Mouse (Mus musculus) lung, postnatal 14 days (tissue): ENCODE results near the gene Stat1.
A peak's percentile ranks its signal among the peaks of the same experiment; 100 is the strongest.

Experiments used
- DNase-seq: peaks from one replicate; pipeline ENCODE4 v3.0.0; 2021

Gene Stat1

DNA sequence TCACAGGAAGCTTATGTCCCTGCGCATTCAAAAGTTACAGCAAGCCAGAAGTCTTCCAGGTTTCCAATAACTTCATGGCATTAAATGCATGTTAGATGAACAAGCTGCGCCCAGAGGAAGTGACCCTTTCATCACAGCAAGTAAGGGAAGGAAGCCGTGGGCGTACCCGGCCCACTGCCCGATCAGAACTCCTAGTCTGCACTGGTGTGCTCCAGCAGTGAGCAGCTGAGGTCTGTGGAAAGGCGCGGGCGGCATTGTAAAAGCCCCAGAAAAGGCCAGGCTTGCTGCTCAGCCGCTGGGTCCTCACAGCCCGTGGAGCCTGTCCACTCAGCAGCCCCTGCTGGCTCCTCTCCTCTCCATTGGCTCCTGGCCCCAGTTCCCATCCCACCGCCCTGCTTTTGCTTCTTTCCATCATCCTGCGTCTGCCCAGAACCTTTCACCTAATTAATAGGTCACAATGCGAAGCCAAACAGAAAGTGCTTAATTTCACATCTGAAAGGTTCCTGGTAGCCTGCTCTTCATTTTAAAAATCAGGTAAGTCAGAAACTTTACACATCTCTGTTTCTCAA lies 47.5 kb downstream of the Stat1 start:
- DNase-seq: peak; percentile 11

DNA sequence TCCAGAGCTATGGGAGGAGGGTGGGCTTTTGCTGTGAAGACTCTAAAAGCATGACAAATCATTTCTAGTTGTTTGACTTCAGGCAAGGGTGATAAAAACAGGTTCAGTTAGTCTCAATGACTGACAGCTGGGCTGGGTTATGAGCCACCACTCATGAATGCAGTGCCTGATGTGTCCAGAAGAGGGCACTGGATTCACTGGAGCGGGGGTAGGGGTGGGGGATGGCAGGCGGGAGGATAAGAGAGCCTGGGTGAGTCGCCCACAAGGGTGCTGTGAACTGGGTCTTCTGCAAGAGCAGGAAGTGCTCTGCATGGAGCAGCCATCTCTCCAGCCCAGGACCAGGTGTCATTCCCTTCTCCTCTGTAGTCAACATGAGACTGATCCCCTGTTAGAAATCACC lies 50.8 kb downstream of the Stat1 start:
- peak; percentile 25 for DNase-seq

DNA sequence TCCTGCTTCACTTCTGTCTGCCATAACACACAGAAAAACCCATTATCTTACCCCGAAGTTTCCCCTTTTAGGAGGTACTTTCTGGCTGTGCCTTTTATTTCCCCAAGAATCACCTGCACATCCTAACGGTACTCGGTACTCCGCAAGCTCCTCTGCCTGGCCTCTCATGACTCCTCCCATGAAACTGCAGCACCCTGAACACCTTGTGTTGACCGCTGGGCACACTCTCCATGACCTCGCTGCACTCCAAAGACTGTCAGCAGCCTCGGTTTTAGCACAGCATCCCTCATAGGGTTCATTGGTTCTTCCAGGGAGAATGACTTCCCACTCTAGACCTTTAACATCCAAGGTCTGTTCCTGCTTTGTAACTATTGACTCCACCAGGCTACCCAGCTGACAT lies 51.5 kb downstream of the Stat1 start:
- DNase-seq: no peak

DNA sequence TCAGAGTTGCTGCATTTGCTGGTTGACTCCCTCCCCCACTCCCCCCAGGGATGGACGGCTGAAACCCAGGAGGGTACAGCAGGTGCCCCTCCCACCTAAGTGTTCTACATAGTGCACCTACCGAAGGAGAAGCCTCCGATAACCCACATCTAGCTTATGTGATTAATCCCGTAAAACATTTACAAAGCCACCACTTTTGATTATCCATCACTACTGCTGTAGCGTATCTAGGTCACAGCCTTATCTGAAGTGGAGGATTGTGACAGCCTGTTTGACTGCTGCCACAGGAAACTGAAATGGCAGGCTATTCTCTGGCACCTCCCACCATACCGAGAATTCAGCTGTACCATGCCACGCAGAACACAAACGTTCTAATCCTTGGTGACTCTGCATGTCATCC lies 52.0 kb downstream of the Stat1 start:
- DNase-seq: no peak

DNA sequence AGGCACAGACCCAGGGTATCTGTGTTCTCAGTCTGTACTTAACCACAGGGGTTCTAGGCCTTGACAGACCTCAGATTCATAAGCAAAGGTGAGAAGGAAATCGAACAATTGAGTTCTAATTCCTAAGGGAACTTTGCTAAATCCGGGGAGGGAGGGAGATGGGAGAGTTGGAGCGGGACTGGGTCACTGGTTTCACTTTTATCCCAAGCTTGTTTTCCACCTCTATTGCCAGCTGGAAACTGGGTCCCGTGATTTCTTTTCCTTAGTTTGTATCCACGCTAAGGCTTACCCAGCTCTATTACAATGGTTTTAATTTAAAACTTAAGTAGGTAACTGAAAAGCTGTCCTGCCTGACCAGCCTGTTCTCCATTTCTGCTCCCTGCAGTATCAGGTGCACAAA lies 56.1 kb downstream of the Stat1 start:
- DNase-seq: no peak

DNA sequence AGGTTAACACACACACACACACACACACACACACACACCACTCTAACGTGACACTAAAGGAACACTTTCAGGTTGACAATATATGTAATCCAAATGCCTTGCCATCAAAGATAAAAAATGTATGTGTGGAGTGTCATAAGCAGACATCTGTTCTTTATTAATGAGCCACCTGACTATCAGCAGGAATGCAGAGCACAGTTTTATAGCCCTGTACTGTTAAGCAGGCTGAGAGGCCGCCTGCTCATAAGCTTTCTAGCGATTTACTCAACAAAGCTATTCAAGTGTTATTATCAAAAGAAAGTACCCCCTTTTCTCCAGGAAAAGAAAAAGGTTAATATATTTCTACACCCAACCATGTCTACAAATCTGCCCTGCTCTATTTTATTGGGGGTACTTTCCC lies 56.7 kb downstream of the Stat1 start:
- DNase-seq: no peak

DNA sequence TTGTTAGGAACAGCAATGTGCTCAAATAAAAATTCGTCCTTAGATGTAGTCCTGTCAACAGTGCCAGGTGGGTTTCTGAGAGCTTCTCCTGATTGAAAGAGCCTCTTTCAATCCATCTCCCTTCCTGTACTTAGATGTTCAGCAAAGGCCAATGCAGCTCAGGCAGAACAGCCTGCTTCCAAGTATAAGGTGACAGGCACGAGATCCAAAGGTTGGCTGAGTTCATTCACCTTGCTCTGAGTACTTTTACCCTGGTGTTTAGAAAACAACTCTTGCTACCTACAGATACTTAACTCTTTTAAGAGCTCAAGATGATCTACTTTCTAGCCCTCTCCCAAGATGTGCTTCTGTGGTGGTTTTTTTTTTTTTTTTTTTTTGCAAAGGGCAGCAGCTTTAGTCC lies 57.8 kb downstream of the Stat1 start:
- no peak for DNase-seq

DNA sequence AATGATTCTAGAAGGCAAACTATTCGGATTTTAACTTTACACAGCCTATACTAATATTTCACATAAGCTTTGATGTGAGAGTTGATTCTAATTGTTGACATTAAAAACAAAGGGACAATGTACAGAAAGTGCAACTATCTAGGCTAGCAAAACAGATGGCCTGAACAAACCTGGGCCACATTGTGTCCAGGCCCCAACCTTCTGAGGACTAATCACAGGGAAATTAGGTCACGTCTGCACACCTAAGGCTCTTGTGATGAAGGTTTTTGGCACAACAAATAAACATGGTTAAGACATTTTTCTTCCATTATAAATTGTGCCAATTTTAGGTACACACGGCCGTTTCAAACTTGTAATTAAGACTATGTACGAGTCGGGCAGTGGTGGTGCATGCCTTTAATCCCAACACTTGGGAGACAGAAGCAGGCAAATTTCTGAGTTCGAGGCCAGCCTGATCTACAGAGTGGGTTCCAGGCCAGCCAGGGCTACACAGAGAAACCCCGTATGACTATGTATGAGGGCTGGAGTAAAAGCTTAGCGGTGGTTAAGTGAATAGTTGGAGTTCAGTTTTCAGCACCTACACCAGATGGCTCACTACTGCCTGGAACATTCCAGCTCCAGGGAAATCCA lies 60.8 kb downstream of the Stat1 start:
- no peak for DNase-seq

DNA sequence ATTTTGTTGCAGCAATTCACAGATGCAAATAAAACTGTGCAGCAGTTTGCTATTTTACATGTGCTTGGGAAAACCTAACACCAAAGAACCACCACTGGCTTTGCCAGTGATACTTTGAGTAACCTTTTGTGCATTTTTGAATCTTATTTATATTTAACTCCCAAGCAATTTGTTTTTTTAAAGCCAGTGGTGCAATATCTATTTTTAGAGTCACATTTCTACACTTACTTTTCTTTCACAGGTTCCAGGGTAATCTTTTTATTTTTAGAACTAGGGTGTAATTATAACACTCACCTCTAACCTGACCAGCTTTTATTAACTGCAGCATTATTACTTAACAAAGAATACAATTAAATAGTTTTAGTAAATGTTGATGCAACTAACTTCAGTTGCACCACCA lies 62.8 kb downstream of the Stat1 start:
- DNase-seq: no peak

DNA sequence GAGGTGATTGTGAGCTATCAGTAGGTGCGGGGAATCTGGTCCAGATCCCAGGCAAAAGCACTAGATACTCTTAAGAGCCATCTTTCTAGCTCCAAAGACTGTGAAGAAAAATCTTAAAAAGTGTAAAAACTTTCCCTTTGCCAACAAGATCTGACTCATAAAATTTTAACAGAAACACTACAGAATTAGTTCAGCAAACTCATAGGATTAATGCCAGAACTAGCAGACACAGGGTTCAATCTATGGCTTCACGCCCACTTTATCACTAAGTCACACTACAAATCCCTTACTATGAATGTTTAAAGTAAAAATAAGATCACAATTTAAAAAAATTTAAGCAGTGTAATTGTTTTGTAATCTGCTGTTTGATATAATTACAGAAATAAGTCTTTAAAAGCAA lies 63.8 kb downstream of the Stat1 start:
- no peak for DNase-seq
